Mouse (Mus musculus): ENCODE results near the gene Rnd1. TPM values are rescaled to one million over a fixed set of nuclear protein-coding genes. Genes with fewer than 3 reads are reported as not detected.

Rnd1 gene
- polyA plus RNA-seq, 1 experiment from 2014 or later: 16.4 TPM

DNA sequence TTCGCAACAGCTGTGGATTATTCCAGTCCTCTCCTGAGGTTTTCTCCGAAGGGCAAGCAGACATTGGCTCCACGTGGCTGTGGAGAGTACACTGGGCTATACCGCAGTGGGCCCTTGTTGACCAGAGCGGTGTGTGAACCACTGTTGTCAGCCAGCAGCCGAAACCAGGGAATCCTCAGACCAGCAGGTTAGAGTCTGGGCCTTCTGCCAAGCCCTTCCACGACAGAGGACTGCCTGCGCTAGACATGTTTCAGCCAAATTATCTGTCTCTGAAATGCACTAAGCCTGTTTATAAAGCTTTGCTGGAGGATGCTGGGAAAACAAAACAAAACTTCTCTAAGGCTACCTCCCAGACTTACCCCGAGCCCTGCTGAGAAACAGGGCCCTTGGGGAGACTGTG lies 62.7 kb downstream of the Rnd1 start:
- H3K4me1 ChIP-seq (replicated peaks; ENCODE audit: control insufficient read depth, insufficient read depth, low read length): peaks cover 5% of the 10 kb centered on the region; the same call in 1 of the 2 replicates
- no peak for ATAC-seq
- WGBS: 33% methylated on average over 9 of the region's 9 CpGs
- no peak overlapping the region for H3K27ac ChIP-seq (ENCODE audit: low read length)
- peaks cover 6% of the 10 kb centered on the region for H3K27me3 ChIP-seq (replicated peaks; ENCODE audit: control insufficient read depth, insufficient read depth, low read length)
- no peak overlapping the region for H3K4me3 ChIP-seq (replicated peaks; ENCODE audit: low read length)
- H3K9ac ChIP-seq (replicated peaks; ENCODE audit: low read depth, low read length): no peak overlapping the region
- H3K9me3 ChIP-seq (ENCODE audit: control insufficient read depth, low read length): no peaks in the 10 kb centered on the region; the same call in 1 of the 2 replicates
- no peak overlapping the region for H3K4me2 ChIP-seq (ENCODE audit: low read length)
- H3K36me3 ChIP-seq (ENCODE audit: control insufficient read depth, insufficient read depth): no peaks in the 10 kb centered on the region

Other genes starting within 250 kb of the Rnd1 start
- not detected in 2 replicates for gene Olfr282, start 246.2 kb downstream of the Rnd1 start, polyA plus RNA-seq (2015; fragmentation: Nextera tagmentation; extraction: Ambion mirVana)
- not detected in 2 replicates for gene Olfr281, start 224.9 kb downstream of the Rnd1 start, polyA plus RNA-seq (2015; fragmentation: Nextera tagmentation; extraction: Ambion mirVana)
- gene OR5BS1P, start 207.6 kb downstream of the Rnd1 start, polyA plus RNA-seq (2015; fragmentation: Nextera tagmentation; extraction: Ambion mirVana): not detected in 2 replicates
- gene Lalba, start 194.7 kb downstream of the Rnd1 start, polyA plus RNA-seq (2015; fragmentation: Nextera tagmentation; extraction: Ambion mirVana): not detected in 2 replicates
- gene Olfr279, start 185.1 kb downstream of the Rnd1 start, polyA plus RNA-seq (2015; fragmentation: Nextera tagmentation; extraction: Ambion mirVana): not detected in 2 replicates
- 130 and 141 TPM in 2 replicates for gene Kansl2, start 143.2 kb downstream of the Rnd1 start, polyA plus RNA-seq (2015; fragmentation: Nextera tagmentation; extraction: Ambion mirVana)
- 74.5 and 78.4 TPM in 2 replicates for gene Ccnt1, start 106.5 kb downstream of the Rnd1 start, polyA plus RNA-seq (2015; fragmentation: Nextera tagmentation; extraction: Ambion mirVana)
- 0.56 TPM in 1 of 2 replicates, not detected in the other for gene 4930415O20Rik, start 106.5 kb downstream of the Rnd1 start, polyA plus RNA-seq (2015; fragmentation: Nextera tagmentation; extraction: Ambion mirVana)
- 11.2 and 16.1 TPM in 2 replicates for gene Adcy6, start 67.4 kb downstream of the Rnd1 start, polyA plus RNA-seq (2015; fragmentation: Nextera tagmentation; extraction: Ambion mirVana)
- gene Cacnb3, start 46.6 kb downstream of the Rnd1 start, polyA plus RNA-seq (2015; fragmentation: Nextera tagmentation; extraction: Ambion mirVana): 138 and 168 TPM in 2 replicates
- gene Ddx23, start 14.6 kb downstream of the Rnd1 start, polyA plus RNA-seq (2015; fragmentation: Nextera tagmentation; extraction: Ambion mirVana): 17.6 and 25.5 TPM in 2 replicates
- 2.9 and 4.2 TPM in 2 replicates for gene Ccdc65, start 30.7 kb upstream of the Rnd1 start, polyA plus RNA-seq (2015; fragmentation: Nextera tagmentation; extraction: Ambion mirVana)
- gene Fkbp11, start 50.7 kb upstream of the Rnd1 start, polyA plus RNA-seq (2015; fragmentation: Nextera tagmentation; extraction: Ambion mirVana): 3.7 and 5.7 TPM in 2 replicates
- gene Arf3, start 85.8 kb upstream of the Rnd1 start, polyA plus RNA-seq (2015; fragmentation: Nextera tagmentation; extraction: Ambion mirVana): 82.6 and 99.9 TPM in 2 replicates
- not detected in 2 replicates for gene Wnt10b, start 100.7 kb upstream of the Rnd1 start, polyA plus RNA-seq (2015; fragmentation: Nextera tagmentation; extraction: Ambion mirVana)
- gene Wnt1, start 112.4 kb upstream of the Rnd1 start, polyA plus RNA-seq (2015; fragmentation: Nextera tagmentation; extraction: Ambion mirVana): 0.10 and 0.42 TPM in 2 replicates
- gene Ddn, start 132.0 kb upstream of the Rnd1 start, polyA plus RNA-seq (2015; fragmentation: Nextera tagmentation; extraction: Ambion mirVana): 0.46 and 0.58 TPM in 2 replicates
- 79.5 and 89.2 TPM in 2 replicates for gene Prkag1, start 154.1 kb upstream of the Rnd1 start, polyA plus RNA-seq (2015; fragmentation: Nextera tagmentation; extraction: Ambion mirVana)
- 11.0 and 12.8 TPM in 2 replicates for gene Kmt2d, start 193.7 kb upstream of the Rnd1 start, polyA plus RNA-seq (2015; fragmentation: Nextera tagmentation; extraction: Ambion mirVana)
- 51.2 and 52.7 TPM in 2 replicates for gene Rhebl1, start 217.1 kb upstream of the Rnd1 start, polyA plus RNA-seq (2015; fragmentation: Nextera tagmentation; extraction: Ambion mirVana)
- gene Dhh, start 221.1 kb upstream of the Rnd1 start, polyA plus RNA-seq (2015; fragmentation: Nextera tagmentation; extraction: Ambion mirVana): 0.65 and 0.66 TPM in 2 replicates
- gene Lmbr1l, start 240.8 kb upstream of the Rnd1 start, polyA plus RNA-seq (2015; fragmentation: Nextera tagmentation; extraction: Ambion mirVana): 43.0 and 54.9 TPM in 2 replicates

All from forebrain, embryonic 16.5 days (tissue).